Comparison of ENCODE assay signal across 7 mouse cellular contexts in genomic region chr2:160733131-160733531, GRCm38 (mm10). TPM values are rescaled to one million over a fixed set of nuclear protein-coding genes. Genes with fewer than 3 reads are reported as not detected.
DNase-seq lines count a peak whose midpoint lies in the region; ATAC-seq and TF ChIP-seq lines count a peak whose summit lies in the region.

No protein-coding gene starts in this region.

- no peak for TF ChIP-seq EP300 in liver, embryonic 14.5 days (IDR thresholded peaks at IDR 0.05; ENCODE audit: low read depth)

- peak overlapping the region; percentile 93 for H3K4me2 ChIP-seq in forebrain, embryonic 15.5 days (replicated peaks)
- H3K4me2 ChIP-seq in liver, embryonic 14.5 days (ENCODE audit: low read depth): peak overlapping the region; percentile 16; the same call in 1 of the 2 replicates

- H3K9ac ChIP-seq in forebrain, embryonic 15.5 days (replicated peaks): peak overlapping the region; percentile 100
- no peak overlapping the region for H3K9ac ChIP-seq in liver, embryonic 14.5 days (replicated peaks)

- peak overlapping the region; percentile 96 for H3K4me3 ChIP-seq in megakaryocyte, embryonic 14.5 days (replicated peaks)
- peak overlapping the region; percentile 97 for H3K4me3 ChIP-seq in forebrain, embryonic 15.5 days
- no peak overlapping the region; a peak in 1 of 4 replicates for H3K4me3 ChIP-seq in liver, embryonic 14.5 days (ENCODE audit: insufficient read depth in 1 of 2, low read depth in 2 of 2, low read length in 2 of 2)

- no peaks in the 10 kb centered on the region for H3K9me3 ChIP-seq in megakaryocyte, embryonic 14.5 days
- H3K9me3 ChIP-seq in forebrain, embryonic 15.5 days: no peaks in the 10 kb centered on the region
- H3K9me3 ChIP-seq in liver, embryonic 14.5 days (ENCODE audit: control insufficient read depth, low read length): no peaks in the 10 kb centered on the region

- TF ChIP-seq CTCF in liver, embryonic 14.5 days (IDR thresholded peaks at IDR 0.05; ENCODE audit: low read depth): no peak

- WGBS in forebrain, embryonic 15.5 days: 58% methylated on average over 7 of the region's 7 CpGs
- 28% methylated on average over 7 of the region's 7 CpGs for WGBS in liver, embryonic 14.5 days (ENCODE audit: insufficient replicate concordance)

- no peak for ATAC-seq in megakaryocyte, adult 5-6 weeks (ENCODE audit: poor library complexity, severe bottlenecking)
- ATAC-seq in forebrain, embryonic 15.5 days (replicated peaks): no peak
- ATAC-seq in liver, embryonic 14.5 days (ENCODE audit: insufficient read depth): no peak

- H3K27me3 ChIP-seq in megakaryocyte, embryonic 14.5 days (replicated peaks): peaks cover 2% of the 10 kb centered on the region
- no peaks in the 10 kb centered on the region for H3K27me3 ChIP-seq in forebrain, embryonic 15.5 days
- peaks cover 20% of the 10 kb centered on the region for H3K27me3 ChIP-seq in liver, embryonic 14.5 days (ENCODE audit: control insufficient read depth, insufficient read depth, low read length)

- H3K4me1 ChIP-seq in megakaryocyte, embryonic 14.5 days: peaks cover 82% of the 10 kb centered on the region
- peaks cover 56% of the 10 kb centered on the region for H3K4me1 ChIP-seq in forebrain, embryonic 15.5 days
- peaks cover 2 to 12% of the 10 kb centered on the region in 2 experiments; a peak in 3 of 4 replicates for H3K4me1 ChIP-seq in liver, embryonic 14.5 days (replicated peaks; ENCODE audit: control insufficient read depth in 2 of 2, insufficient read depth in 2 of 2, low read length in 1 of 2)

- DNase-seq in liver, embryonic 14.5 days (ENCODE audit: low read depth in 3 of 3, low spot score in 3 of 3): no peak
- peak; percentile 65 for DNase-seq in thymus, postnatal 14 days
- DNase-seq in urinary bladder, postnatal 14 days (ENCODE audit: low spot score): no peak
- no peak for DNase-seq in kidney, postnatal 25 days

- H3K27ac ChIP-seq in forebrain, embryonic 15.5 days (replicated peaks): no peak overlapping the region
- no peak overlapping the region for H3K27ac ChIP-seq in liver, embryonic 14.5 days

- H3K36me3 ChIP-seq in megakaryocyte, embryonic 14.5 days (replicated peaks; ENCODE audit: low read length): peaks cover 42% of the 10 kb centered on the region
- H3K36me3 ChIP-seq in forebrain, embryonic 15.5 days: peaks cover 14% of the 10 kb centered on the region
- H3K36me3 ChIP-seq in liver, embryonic 14.5 days (replicated peaks; ENCODE audit: control insufficient read depth, insufficient read depth, low read depth): no peaks in the 10 kb centered on the region

RNA-seq across cellular contexts. Expression of gene Plcg1, which starts 2.0 kb away (rescaled TPM):
- 4.1 and 10.7 TPM in 2 replicates for polyA plus RNA-seq in megakaryocyte, embryonic 14.5 days (2012; ENCODE audit: insufficient read depth, low replicate concordance)
- total RNA-seq in megakaryocyte, adult 5-6 weeks (2015): 3.3 and 6.0 TPM in 2 replicates
- 6.9 and 9.0 TPM in 2 replicates for total RNA-seq in megakaryocyte, adult 5-6 weeks (2017)
- polyA plus RNA-seq in forebrain, embryonic 15.5 days (2015; fragmentation: Nextera tagmentation; extraction: Ambion mirVana): 80.5 and 82.2 TPM in 2 replicates
- 4.2 and 5.4 TPM in 2 replicates for polyA plus RNA-seq in liver, embryonic 14.5 days (2012; rRNA removed)
- 3.3 and 3.9 TPM in 2 replicates for polyA plus RNA-seq in liver, embryonic 14.5 days (2014; fragmentation: Nextera tagmentation; extraction: Ambion mirVana)

Comparison
In these comparisons a context has a peak if more than half of its experiments do, and no peak if none do; other contexts are left out.
1. H3K4me3 ChIP-seq: peak in megakaryocyte, embryonic 14.5 days (single experiment) and forebrain, embryonic 15.5 days (single experiment); none in liver, embryonic 14.5 days (0 of 2).